Mouse (Mus musculus): Measurements from ENCODE around the gene Thsd4.

DNA sequence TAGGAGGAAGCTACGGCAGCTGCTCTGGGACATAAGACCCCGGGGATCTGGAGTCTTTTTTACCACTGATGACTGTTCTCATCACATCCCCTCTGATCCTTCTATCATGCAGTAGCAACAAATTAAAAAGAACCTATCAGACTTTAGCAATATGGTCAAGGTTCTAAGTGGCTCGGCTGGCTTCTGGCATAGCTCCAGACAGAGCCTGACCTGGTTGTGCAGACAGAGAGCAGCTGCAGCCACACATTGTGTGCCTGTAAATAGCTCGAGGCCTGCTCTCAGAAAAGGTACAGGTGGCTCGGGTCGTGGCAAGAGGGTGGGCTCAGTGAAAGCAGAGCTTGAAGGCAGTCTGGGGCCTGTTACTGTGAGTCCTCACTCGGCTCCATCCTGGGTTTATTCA lies 512.9 kb downstream of the Thsd4 start:
- TF ChIP-seq EP300 (IDR thresholded peaks at IDR 0.05; ENCODE audit: low read depth) (no peak), CTCF (IDR thresholded peaks at IDR 0.05; ENCODE audit: low read depth) (no peak)
